Mouse (Mus musculus): ENCODE data around the gene Nsa2.

DNA sequence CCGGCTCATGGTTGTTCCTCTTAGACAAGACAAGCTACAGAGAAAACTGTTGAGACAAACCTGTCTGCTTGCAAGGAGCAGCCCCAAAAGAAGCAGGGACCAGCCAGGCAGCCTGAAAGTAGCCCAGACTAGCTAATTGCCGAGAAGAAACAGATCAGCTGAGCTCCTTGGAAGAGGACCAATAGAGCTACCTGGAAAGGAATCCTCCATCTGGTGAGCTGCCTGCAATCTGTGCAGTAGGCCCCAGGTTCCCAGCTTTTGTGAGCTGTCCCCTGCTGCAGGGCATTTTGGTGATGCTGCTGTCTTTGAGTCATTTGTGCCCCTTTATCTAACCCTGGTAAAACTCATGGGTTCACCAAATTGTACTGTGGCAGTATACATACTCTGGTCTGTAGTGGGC lies 57.5 kb downstream of the Nsa2 start:
- TF ChIP-seq CTCF (conservative IDR thresholded peaks at IDR 0.05; ENCODE audit: insufficient read depth, insufficient read length, low read depth, low read length) (no peak), POLR2A (IDR thresholded peaks at IDR 0.05; ENCODE audit: low read depth, low read length) (no peak)

Data from kidney, adult 2 months (tissue).